Mouse (Mus musculus): ENCODE data around the gene Pde6h.

The Pde6h gene

GRCm38 (mm10) chr6:136941051-136942021 is 17.7 kb downstream of the Pde6h start, which contains the start of gene Arhgdib:
Arhgdib (minus strand) TSS chr6:136941899.
- DNase-seq = peak; percentile 31 to 42

DNA sequence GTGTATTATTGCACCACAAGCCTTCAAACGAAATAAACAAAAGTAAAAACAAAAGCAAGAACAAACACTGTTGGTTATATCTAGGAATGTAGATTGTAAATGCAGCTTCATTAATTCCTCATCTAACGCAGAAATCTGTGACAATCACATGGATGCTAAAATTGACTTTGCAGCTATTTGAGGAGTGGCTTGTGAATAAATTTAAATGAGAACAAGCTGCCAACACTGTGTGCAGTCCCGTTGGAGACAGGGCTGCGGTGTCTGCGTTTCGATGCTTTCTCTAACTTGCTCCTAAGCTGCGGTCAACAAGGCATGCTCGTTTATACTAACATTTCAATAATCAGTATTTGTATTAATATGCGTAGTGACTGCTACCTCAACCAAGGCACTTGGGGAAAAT is 18.6 kb downstream of the Pde6h start:
- no peak for DNase-seq

DNA sequence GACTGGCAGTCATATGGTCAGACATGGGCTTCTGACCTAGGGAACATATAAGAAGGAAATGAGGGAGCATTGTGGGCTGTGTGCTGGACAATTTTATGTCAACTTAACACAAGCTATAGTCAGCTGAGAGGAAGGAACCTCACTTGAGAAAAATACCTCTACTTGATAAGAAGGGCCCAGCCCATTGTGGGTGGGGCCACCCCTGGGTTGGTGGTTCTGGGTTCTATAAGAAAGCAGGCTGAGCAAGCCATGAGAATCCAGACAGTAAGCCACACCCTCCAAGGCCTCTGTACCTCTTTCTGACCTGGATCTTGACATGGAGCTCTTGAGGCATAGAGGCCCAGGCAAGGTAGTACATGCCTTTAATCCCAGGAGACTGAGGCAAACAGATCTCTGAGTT is 19.8 kb downstream of the Pde6h start:
- DNase-seq = no peak

DNA sequence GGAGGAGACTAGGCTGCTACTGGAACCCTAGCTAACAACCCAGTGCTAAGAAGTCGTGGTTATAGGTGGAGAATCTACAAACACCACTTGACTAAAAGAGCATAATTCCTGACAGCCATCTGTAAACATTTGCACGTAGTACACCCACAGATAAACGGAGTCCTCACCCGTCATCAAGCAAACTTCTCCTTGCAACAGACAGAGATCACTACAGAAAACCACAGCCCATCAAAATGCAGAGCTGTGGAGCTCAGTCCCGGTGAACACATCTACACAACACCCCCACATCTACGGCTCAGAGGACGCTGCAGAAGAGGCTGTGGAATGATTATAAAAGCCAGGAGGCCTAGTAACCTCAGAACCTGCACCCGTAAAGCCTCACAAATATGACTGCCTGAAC is 20.9 kb downstream of the Pde6h start:
- DNase-seq = no peak

DNA sequence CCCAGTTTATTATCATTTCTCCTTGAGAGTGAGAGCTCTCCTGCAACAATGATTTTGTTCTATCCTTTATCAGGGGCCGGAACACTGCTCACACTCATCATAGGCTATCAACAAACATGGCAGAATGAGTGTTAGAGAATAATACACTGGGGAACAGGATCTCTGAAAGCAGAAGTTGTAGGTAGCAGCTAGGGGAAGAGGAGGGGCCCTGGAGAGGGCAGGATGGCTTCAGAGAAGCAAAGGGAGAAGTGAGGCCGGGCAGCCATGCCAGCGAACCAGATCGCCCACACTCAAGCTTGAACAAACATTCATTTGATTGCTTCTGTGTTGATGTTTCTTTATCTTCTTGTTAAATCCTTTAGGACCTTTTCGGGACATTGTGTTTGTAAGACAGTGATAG is 22.6 kb downstream of the Pde6h start:
- DNase-seq = peak in 1 of 2 experiments; percentile 40

- DNase-seq = no peak
Observed at GRCm38 (mm10) chr6:136946943-136947342, 23.3 kb downstream of the Pde6h start.

- no peak for DNase-seq
Observed at GRCm38 (mm10) chr6:136947716-136948115, 24.1 kb downstream of the Pde6h start.

DNA sequence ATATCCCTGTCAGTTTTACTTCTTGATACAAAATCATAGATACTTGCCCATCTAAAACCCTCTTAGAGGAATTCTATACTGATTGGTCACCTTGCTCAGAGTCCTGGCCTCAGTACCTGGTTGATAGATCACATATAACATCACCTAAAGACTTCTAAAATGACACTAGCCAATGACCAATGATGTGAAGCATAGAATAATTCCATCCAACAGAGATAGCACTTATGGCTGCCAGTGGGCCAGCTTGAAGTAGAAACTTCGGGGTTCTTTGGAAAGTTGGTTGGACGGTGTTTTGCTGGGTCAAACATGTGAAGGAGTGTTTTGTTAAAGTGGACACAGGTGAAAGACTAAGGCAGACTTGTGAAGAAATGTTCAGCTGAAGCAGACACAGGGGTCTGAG is 26.5 kb downstream of the Pde6h start:
- DNase-seq = no peak

DNA sequence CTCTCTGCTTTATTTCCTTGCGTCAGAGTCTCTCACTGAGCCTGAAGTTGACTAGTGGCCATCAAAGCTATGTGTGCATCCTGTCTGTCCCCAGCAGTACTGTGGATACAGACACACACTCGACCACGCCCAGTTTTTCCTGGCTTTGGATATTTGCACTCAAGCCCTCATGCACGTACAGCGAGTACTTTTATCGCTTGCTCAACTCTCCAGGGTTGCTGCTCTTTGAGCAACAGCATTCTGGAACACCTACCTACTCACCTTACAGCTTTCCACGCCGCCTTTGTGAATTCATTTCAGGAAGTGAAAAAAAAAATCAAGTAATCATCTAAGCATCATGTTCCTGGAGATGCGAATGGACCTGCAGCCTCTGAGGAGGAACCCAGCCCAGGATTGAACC is 29.3 kb downstream of the Pde6h start:
- no peak for DNase-seq

- no peak for DNase-seq
Observed at GRCm38 (mm10) chr6:136954192-136954591, 30.6 kb downstream of the Pde6h start.

GRCm38 (mm10) chr6:136954715-136955114 is 31.1 kb downstream of the Pde6h start:
- no peak for DNase-seq

DNA sequence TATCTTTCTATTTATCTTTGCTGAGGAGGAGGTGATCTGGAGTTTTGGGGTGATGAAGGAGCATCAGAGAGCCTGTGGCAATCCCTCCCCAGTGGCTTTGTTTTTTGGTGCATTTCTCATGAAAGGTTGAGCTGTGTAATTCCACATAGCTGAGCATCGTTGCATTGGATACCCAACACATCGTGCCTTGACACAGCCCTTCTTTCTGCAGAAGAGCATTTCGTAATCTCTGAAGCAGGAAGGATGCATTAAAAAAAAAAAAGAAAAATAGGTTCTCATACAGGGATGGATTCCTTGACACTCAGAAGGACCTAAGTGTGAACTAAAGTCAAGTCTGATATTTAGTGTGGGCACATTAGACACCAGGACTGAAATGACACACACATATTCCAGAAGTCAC is 31.6 kb downstream of the Pde6h start:
- DNase-seq = no peak

GRCm38 (mm10) chr6:136957062-136957461 is 33.4 kb downstream of the Pde6h start:
- DNase-seq = no peak

- DNase-seq = no peak
Observed at GRCm38 (mm10) chr6:136959131-136959530, 35.5 kb downstream of the Pde6h start.

DNA sequence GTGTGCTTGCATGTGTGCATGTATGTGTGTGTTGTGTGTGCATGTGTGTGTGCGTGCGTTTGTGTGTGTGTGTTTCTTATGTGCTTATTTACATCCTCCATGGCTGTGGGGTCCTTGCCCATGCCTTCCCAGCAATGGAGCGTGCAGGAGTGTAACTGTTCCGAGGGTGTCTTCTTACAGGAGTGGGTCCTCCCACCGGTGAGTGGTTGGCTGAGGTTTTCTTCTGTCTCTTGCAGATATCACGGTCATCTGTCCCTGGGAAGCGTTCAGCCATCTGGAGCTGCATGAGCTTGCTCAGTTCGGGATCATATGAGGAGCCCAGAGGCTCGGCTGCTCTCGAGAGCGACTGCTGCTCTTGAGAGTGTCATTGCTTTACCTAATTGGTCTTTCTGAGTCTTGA is 39.3 kb downstream of the Pde6h start:
- no peak for DNase-seq

- peak in 1 of 2 experiments; percentile 24 for DNase-seq
Observed at GRCm38 (mm10) chr6:136964609-136965510, 41.2 kb downstream of the Pde6h start.

GRCm38 (mm10) chr6:136965912-136966311 is 42.3 kb downstream of the Pde6h start:
- DNase-seq = no peak

DNA sequence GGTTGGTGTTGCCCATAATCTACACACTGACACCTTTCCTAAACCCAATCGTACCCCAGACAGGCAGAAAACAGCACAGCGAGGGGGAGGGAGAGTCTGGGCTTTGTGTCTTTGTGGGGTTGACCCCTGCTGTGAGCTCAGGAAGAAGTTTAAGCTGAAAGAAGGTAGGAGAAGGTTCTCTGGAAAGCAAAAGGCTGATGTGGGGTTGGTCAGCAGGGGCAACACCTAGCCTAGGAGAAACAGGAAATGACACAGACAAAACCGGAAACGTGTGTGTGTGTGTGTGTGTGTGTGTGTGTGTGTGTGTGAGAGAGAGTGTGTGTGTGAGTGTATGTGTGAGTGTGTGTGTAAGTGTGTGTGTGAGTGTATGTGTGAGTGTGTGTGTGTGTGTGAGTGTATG is 43.8 kb downstream of the Pde6h start:
- no peak for DNase-seq

GRCm38 (mm10) chr6:136968877-136969276 is 45.2 kb downstream of the Pde6h start:
- DNase-seq = peak in 1 of 2 experiments; percentile 28

GRCm38 (mm10) chr6:136979274-136980082 is 55.8 kb downstream of the Pde6h start:
- DNase-seq = no peak

DNA sequence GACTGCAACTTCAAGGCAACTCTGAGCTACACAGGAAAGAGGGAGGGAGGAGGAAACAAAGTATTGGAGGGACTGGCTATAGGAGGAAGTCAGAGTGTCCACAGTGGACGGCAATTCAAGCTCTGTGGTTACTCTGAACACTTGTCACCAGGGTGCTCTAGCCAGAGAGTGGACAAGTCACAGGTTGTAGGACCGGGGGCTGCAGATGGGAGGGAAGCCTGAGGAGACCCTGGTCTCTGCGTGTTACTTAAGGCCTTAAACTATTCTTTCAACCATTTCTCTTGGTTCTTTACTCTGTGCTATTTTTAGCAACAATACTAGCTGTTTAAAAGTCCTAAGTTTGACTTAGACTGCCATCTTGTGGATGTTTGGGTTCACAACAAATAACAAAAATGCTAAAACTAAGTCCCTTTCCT is 56.7 kb downstream of the Pde6h start:
- DNase-seq = peak; percentile 27 to 38

- DNase-seq = no peak
Observed at GRCm38 (mm10) chr6:136982581-136982980, 58.9 kb downstream of the Pde6h start.

GRCm38 (mm10) chr6:136983201-136983600 is 59.6 kb downstream of the Pde6h start:
- no peak for DNase-seq
